In genomic region chr1:193579671-193580070, GRCm38 (mm10) we compare ENCODE assay signal across 27 mouse cellular contexts.
"Had no signal": no experiment of that assay in that cellular context is flagged by ENCODE, and none has a peak within 500 bp of the region (broad histone marks: within the 10 kb centered on the region; RNA-seq: fewer than 3 reads in every experiment).

No protein-coding gene starts in this region.

- H3K27me3 ChIP-seq: heart, embryonic 15.5 days; hindbrain, embryonic 13.5 days; hindbrain, embryonic 15.5 days; limb, embryonic 12.5 days; liver, embryonic 13.5 days; liver, embryonic 15.5 days had no signal

- H3K27ac ChIP-seq: gastrocnemius, adult 2 months; heart, embryonic 10.5 days; heart, embryonic 13.5 days; heart, embryonic 15.5 days; hindbrain, embryonic 13.5 days; hindbrain, embryonic 15.5 days; hindbrain, postnatal 0 days; kidney, embryonic 15.5 days; kidney, postnatal 0 days; limb, embryonic 12.5 days; liver, embryonic 13.5 days; liver, embryonic 15.5 days had no signal

- H3K9ac ChIP-seq: heart, embryonic 13.5 days; heart, embryonic 15.5 days; hindbrain, embryonic 13.5 days; hindbrain, embryonic 15.5 days; kidney, embryonic 15.5 days; limb, embryonic 12.5 days; liver, embryonic 13.5 days; liver, embryonic 15.5 days had no signal

- H3K4me1 ChIP-seq: liver, embryonic 13.5 days had no signal

- ATAC-seq: hindbrain, postnatal 0 days; intestine, embryonic 16.5 days had no signal

- H3K36me3 ChIP-seq: heart, embryonic 10.5 days; heart, embryonic 13.5 days; heart, embryonic 15.5 days; hindbrain, embryonic 13.5 days; hindbrain, embryonic 15.5 days; kidney, embryonic 15.5 days; limb, embryonic 12.5 days; liver, embryonic 13.5 days; liver, embryonic 15.5 days had no signal

- H3K4me2 ChIP-seq: heart, embryonic 13.5 days; heart, embryonic 15.5 days; hindbrain, embryonic 13.5 days; hindbrain, embryonic 15.5 days; kidney, embryonic 15.5 days; limb, embryonic 12.5 days; liver, embryonic 11.5 days; liver, embryonic 13.5 days; liver, embryonic 15.5 days had no signal

- H3K4me3 ChIP-seq: gastrocnemius, adult 2 months; heart, embryonic 10.5 days; heart, embryonic 13.5 days; heart, embryonic 15.5 days; hindbrain, embryonic 13.5 days; hindbrain, embryonic 15.5 days; kidney, embryonic 15.5 days; limb, embryonic 12.5 days; liver, embryonic 13.5 days; liver, embryonic 15.5 days had no signal

- H3K9me3 ChIP-seq: heart, embryonic 10.5 days; heart, embryonic 13.5 days; heart, embryonic 15.5 days; hindbrain, embryonic 13.5 days; hindbrain, embryonic 15.5 days; kidney, embryonic 15.5 days; limb, embryonic 12.5 days; liver, embryonic 13.5 days; liver, embryonic 15.5 days had no signal

- DNase-seq: gastrocnemius, adult 2 months; gastrocnemius, postnatal 10 days; gastrocnemius, postnatal 25 days; heart, postnatal 14 days; heart, postnatal 36 days; kidney, adult 11 months; kidney, adult 2 months; kidney, adult 9 months; kidney, postnatal 14 days; kidney, postnatal 36 days; layer of hippocampus, adult 9-11 months; layer of hippocampus, postnatal 36 days; left cerebral cortex, postnatal 4 days; liver; liver, embryonic 13.5 days had no signal
